Mouse (Mus musculus): ENCODE results near the gene Dysf.

DNA sequence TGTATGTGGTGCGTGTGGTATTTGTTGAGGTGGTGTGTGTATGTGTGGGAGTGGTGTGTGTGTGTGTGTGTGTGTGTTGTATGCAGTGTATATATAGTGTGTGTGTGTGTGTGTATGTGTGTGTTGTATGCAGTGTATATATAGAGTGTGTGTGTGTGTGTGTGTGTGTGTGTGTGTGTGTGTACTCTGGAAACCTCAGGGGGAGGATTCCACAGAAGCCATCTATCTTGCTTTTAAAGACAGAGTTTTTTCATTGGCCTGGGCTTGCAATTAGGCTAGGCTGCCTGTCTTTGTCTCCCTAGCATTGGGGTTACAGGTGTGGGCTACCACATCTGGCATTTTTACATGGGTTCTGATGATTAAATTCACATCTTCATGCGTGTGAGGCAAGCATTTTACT is 119.8 kb downstream of the Dysf start:
- no peak for TF ChIP-seq CTCF (IDR thresholded peaks at IDR 0.05; ENCODE audit: extremely low read depth, insufficient read depth, insufficient read length, insufficient replicate concordance)
- no peak for TF ChIP-seq POLR2A (IDR thresholded peaks at IDR 0.05; ENCODE audit: low read depth, low read length)
